Mouse (Mus musculus) bone marrow, adult 2 months (tissue): Measurements from ENCODE around the gene Adcy4. TPM values are rescaled to one million over a fixed set of nuclear protein-coding genes. Genes with fewer than 3 reads are reported as not detected.
A peak's percentile ranks its signal among the peaks of the same experiment; 100 is the strongest.

Experiments used
- H3K27ac ChIP-seq: fragments of 200-500 bp; 2 replicates; pipeline ENCODE4 v1.5.1; 2012; ENCODE audit warnings: low read depth, mild to moderate bottlenecking, control low read depth, inconsistent platforms, low read length; ENCODE audit not compliant: control insufficient read depth, poor library complexity, insufficient read depth
- H3K4me1 ChIP-seq: fragments of 200-500 bp; 2 replicates; pipeline ENCODE4 v1.6.1; 2011; ENCODE audit warnings: low read length; ENCODE audit not compliant: control insufficient read depth, insufficient read depth
- H3K4me3 ChIP-seq: fragments of 200-500 bp; replicated peaks from 2 replicates; pipeline ENCODE3; 2011; ENCODE audit warnings: mild to moderate bottlenecking, low read depth, low read length, control low read depth; ENCODE audit not compliant: control insufficient read depth
- CTCF ChIP-seq: fragments of 200-500 bp; IDR thresholded peaks from 2 replicates; pipeline ENCODE4 v1.5.1; 2011; ENCODE audit warnings: low read length, control low read depth; ENCODE audit not compliant: control insufficient read depth, insufficient read depth
- POLR2A ChIP-seq: fragments of 200-500 bp; IDR thresholded peaks from 2 replicates; pipeline ENCODE4 v1.6.1; 2011; ENCODE audit warnings: low read depth, mild to moderate bottlenecking, control low read depth, low read length, borderline replicate concordance; ENCODE audit not compliant: control insufficient read depth
- WGBS: fragments of 180-500 bp; shearing (Covaris S2); methylation state at CpG from one replicate; pipeline ENCODE4 v1.1.7; 2018; 5-methylcytosine and 5-hydroxymethylcytosine counted together
- polyA plus RNA-seq: library from polyadenylated mRNA; stranded (reverse); fragments of >200 nt; gene quantifications from 2 replicates; pipeline ENCODE4 v1.2.4, GENCODE M21; 2011; ENCODE audit warnings: low replicate concordance; ENCODE audit not compliant: missing spikeins, insufficient read depth, insufficient read length

Adcy4 gene
- polyA plus RNA-seq, 1 experiment: 4.7 TPM

- 64% methylated on average over 10 of the region's 10 CpGs for WGBS
- Histone ChIP-seq H3K4me1 (peaks cover 5% of the 10 kb centered on the region; the same call in 1 of the 2 replicates), H3K4me3 (no peak overlapping the region), H3K27ac (no peak overlapping the region)
- TF ChIP-seq POLR2A (no peak), CTCF (no peak)
Measured at GRCm38 (mm10) chr14:55733889-55734288, 50.0 kb downstream of the Adcy4 start.

DNA sequence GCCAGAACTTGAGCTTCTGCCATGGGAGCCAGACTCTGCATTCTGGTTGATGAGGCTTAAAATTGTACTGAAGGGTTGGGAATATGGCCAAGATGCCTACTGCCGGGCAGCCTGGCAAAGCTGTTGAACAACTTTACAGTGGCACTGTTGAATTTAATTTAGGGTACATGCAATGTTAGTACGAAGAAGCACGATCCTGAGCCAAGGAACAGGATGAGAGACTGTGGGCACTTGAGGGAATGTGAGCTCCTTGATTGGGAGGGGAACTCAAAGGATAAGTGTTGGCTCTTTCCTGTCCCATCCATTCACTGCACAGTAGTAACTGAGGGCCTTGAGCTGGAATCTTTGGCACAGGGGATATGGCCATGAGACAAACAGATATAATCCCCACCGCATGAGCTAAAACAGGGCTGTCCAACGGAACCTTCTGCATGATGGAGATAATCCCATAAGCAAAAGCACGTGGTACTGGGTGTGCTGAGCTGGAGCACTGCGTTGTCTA, 53.3 kb downstream of the Adcy4 start:
- Histone ChIP-seq H3K27ac (no peak overlapping the region), H3K4me3 (no peak overlapping the region), H3K4me1 (peaks cover 4% of the 10 kb centered on the region)
- TF ChIP-seq CTCF (no peak), POLR2A (no peak)
- WGBS: 83% methylated on average over 7 of the region's 7 CpGs

- no peak for TF ChIP-seq POLR2A
- no peak for TF ChIP-seq CTCF
- no peak overlapping the region for H3K4me3 ChIP-seq
- WGBS: 79% methylated on average over 7 of the region's 7 CpGs
Measured at GRCm38 (mm10) chr14:55730116-55730515, 53.8 kb downstream of the Adcy4 start.

GRCm38 (mm10) chr14:55727889-55728685, 55.8 kb downstream of the Adcy4 start:
- WGBS: 44% methylated on average over 8 of the region's 8 CpGs
- Histone ChIP-seq H3K4me1 (peaks cover 10% of the 10 kb centered on the region), H3K4me3 (no peak overlapping the region), H3K27ac (peak overlapping the region; percentile 50; the same call in 1 of the 2 replicates)
- TF ChIP-seq CTCF: no peak
- no peak for TF ChIP-seq POLR2A

More at GRCm38 (mm10) chr14:55730116-55730515, 53.8 kb downstream of the Adcy4 start:
- Histone ChIP-seq H3K27ac (no peak overlapping the region), H3K4me1 (peaks cover 4% of the 10 kb centered on the region)

DNA sequence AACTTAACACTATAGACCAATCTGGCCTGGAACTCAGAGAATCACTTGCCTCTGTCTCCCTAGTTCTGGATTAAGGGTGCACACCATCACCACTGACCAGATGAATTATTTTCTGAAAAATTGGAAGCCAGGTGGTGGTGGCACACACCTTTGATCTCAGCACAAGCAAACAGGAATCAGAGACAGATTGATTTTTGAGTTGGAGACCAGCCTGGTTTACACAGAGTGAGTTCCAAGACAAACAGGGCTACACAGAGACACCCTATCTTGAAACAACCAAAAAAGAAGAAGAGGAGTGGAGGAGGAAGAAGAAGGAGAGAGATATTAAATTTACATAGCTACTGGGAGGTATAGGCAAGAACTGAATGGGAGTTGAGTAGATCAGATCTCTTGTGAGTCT, 57.6 kb downstream of the Adcy4 start:
- no peak overlapping the region for H3K27ac ChIP-seq
- H3K4me3 ChIP-seq: no peak overlapping the region
- peaks cover 12% of the 10 kb centered on the region for H3K4me1 ChIP-seq
- no peak for TF ChIP-seq CTCF
- no peak for TF ChIP-seq POLR2A

- H3K27ac ChIP-seq: peak overlapping the region; percentile 78; the same call in 1 of the 2 replicates
- 4% methylated on average over 8 of the region's 8 CpGs for WGBS
- peak overlapping the region; percentile 21 for H3K4me3 ChIP-seq
- TF ChIP-seq CTCF: no peak
- no peak for TF ChIP-seq POLR2A
- peaks cover 12% of the 10 kb centered on the region for H3K4me1 ChIP-seq
Measured at GRCm38 (mm10) chr14:55724411-55724871, 59.5 kb downstream of the Adcy4 start.

GRCm38 (mm10) chr14:55723433-55723832, 60.5 kb downstream of the Adcy4 start:
- H3K4me1 ChIP-seq: peaks cover 12% of the 10 kb centered on the region
- no peak overlapping the region for H3K4me3 ChIP-seq
- 0 out of 2 replicates have a peak overlapping the region, but pooled peaks have one; percentile 16 for H3K27ac ChIP-seq
- WGBS: 63% methylated on average over 7 of the region's 7 CpGs
- no peak for TF ChIP-seq CTCF
- no peak for TF ChIP-seq POLR2A

GRCm38 (mm10) chr14:55722438-55722945, 61.4 kb downstream of the Adcy4 start:
- H3K4me1 ChIP-seq: peaks cover 8% of the 10 kb centered on the region
- WGBS: 8% methylated on average over 8 of the region's 8 CpGs
- TF ChIP-seq CTCF (no peak), POLR2A (no peak)

More at GRCm38 (mm10) chr14:55722438-55722945, 61.4 kb downstream of the Adcy4 start:
- H3K4me3 ChIP-seq: peak overlapping the region; percentile 93
- peak overlapping the region; percentile 30; the same call in 1 of the 2 replicates for H3K27ac ChIP-seq
